Mouse (Mus musculus): ENCODE data around the gene Lrrc31. TPM values are rescaled to one million over a fixed set of nuclear protein-coding genes. Genes with fewer than 3 reads are reported as not detected.
"Not testable (repeated sequence)": the region's sequence is repeated elsewhere in the genome, so short reads cannot be mapped to it uniquely, and the experiment has no call there.

The Lrrc31 gene
- not detected in 2 replicates for polyA plus RNA-seq (2012; rRNA removed)

- H3K4me3 ChIP-seq (ENCODE audit: insufficient read depth, low read length); H3K4me1 ChIP-seq (ENCODE audit: control insufficient read depth, insufficient read depth, low read length); H3K27ac ChIP-seq (ENCODE audit: insufficient read depth, low read length): not testable (repeated sequence)
Observed at GRCm38 (mm10) chr3:30699711-30700505, at the start of gene Lrrc31. Gene Lrrc31 (minus strand): TSS chr3:30699843.

GRCm38 (mm10) chr3:30748316-30748715 is 48.7 kb upstream of the Lrrc31 start:
- no peak for TF ChIP-seq CTCF (IDR thresholded peaks at IDR 0.05; ENCODE audit: extremely low read depth, insufficient read depth, low read length)
- no peak for TF ChIP-seq POLR2A (IDR thresholded peaks at IDR 0.05; ENCODE audit: extremely low read depth, insufficient read depth, low read length)

GRCm38 (mm10) chr3:30746006-30746405 is 46.4 kb upstream of the Lrrc31 start, which contains the start of gene Samd7:
Gene Samd7 (plus strand): TSS chr3:30746293.
- TF ChIP-seq CTCF (IDR thresholded peaks at IDR 0.05; ENCODE audit: extremely low read depth, insufficient read depth, low read length) (no peak), POLR2A (IDR thresholded peaks at IDR 0.05; ENCODE audit: extremely low read depth, insufficient read depth, low read length) (no peak)
- Histone ChIP-seq H3K4me1 (ENCODE audit: control insufficient read depth, insufficient read depth, low read length) (no peaks in the 10 kb centered on the region), H3K4me3 (ENCODE audit: insufficient read depth, low read length) (no peak within 1 kb of the TSS), H3K27ac (ENCODE audit: insufficient read depth, low read length) (no peak within 1 kb of the TSS)

More at GRCm38 (mm10) chr3:30748316-30748715, 48.7 kb upstream of the Lrrc31 start:
- Histone ChIP-seq H3K4me1 (ENCODE audit: control insufficient read depth, insufficient read depth, low read length) (no peaks in the 10 kb centered on the region), H3K27ac (ENCODE audit: insufficient read depth, low read length) (no peak overlapping the region), H3K4me3 (ENCODE audit: insufficient read depth, low read length) (no peak overlapping the region)

- TF ChIP-seq CTCF (IDR thresholded peaks at IDR 0.05; ENCODE audit: extremely low read depth, insufficient read depth, low read length) = no peak
- TF ChIP-seq POLR2A (IDR thresholded peaks at IDR 0.05; ENCODE audit: extremely low read depth, insufficient read depth, low read length) = no peak
- H3K4me3 ChIP-seq (ENCODE audit: insufficient read depth, low read length) = no peak overlapping the region
Observed at GRCm38 (mm10) chr3:30742891-30743290, 43.2 kb upstream of the Lrrc31 start.

GRCm38 (mm10) chr3:30741306-30741705 is 41.7 kb upstream of the Lrrc31 start:
- no peak overlapping the region for H3K27ac ChIP-seq (ENCODE audit: insufficient read depth, low read length)
- TF ChIP-seq POLR2A (IDR thresholded peaks at IDR 0.05; ENCODE audit: extremely low read depth, insufficient read depth, low read length) = no peak
- TF ChIP-seq CTCF (IDR thresholded peaks at IDR 0.05; ENCODE audit: extremely low read depth, insufficient read depth, low read length) = no peak
- peaks cover 3% of the 10 kb centered on the region; the same call in 1 of the 2 replicates for H3K4me1 ChIP-seq (ENCODE audit: control insufficient read depth, insufficient read depth, low read length)
- H3K4me3 ChIP-seq (ENCODE audit: insufficient read depth, low read length) = no peak overlapping the region

More at GRCm38 (mm10) chr3:30742891-30743290, 43.2 kb upstream of the Lrrc31 start:
- no peaks in the 10 kb centered on the region for H3K4me1 ChIP-seq (ENCODE audit: control insufficient read depth, insufficient read depth, low read length)
- no peak overlapping the region for H3K27ac ChIP-seq (ENCODE audit: insufficient read depth, low read length)

- Histone ChIP-seq H3K4me1 (ENCODE audit: control insufficient read depth, insufficient read depth, low read length) (peaks cover 3% of the 10 kb centered on the region; the same call in 1 of the 2 replicates), H3K27ac (ENCODE audit: insufficient read depth, low read length) (no peak overlapping the region), H3K4me3 (ENCODE audit: insufficient read depth, low read length) (no peak overlapping the region)
- no peak for TF ChIP-seq CTCF (IDR thresholded peaks at IDR 0.05; ENCODE audit: extremely low read depth, insufficient read depth, low read length)
- TF ChIP-seq POLR2A (IDR thresholded peaks at IDR 0.05; ENCODE audit: extremely low read depth, insufficient read depth, low read length) = no peak
Observed at GRCm38 (mm10) chr3:30736809-30737208, 37.2 kb upstream of the Lrrc31 start.

GRCm38 (mm10) chr3:30729046-30729445 is 29.4 kb upstream of the Lrrc31 start:
- Histone ChIP-seq H3K4me3 (ENCODE audit: insufficient read depth, low read length) (no peak overlapping the region), H3K27ac (ENCODE audit: insufficient read depth, low read length) (no peak overlapping the region)
- TF ChIP-seq CTCF (IDR thresholded peaks at IDR 0.05; ENCODE audit: extremely low read depth, insufficient read depth, low read length) = no peak
- TF ChIP-seq POLR2A (IDR thresholded peaks at IDR 0.05; ENCODE audit: extremely low read depth, insufficient read depth, low read length) = no peak

GRCm38 (mm10) chr3:30727209-30727608 is 27.6 kb upstream of the Lrrc31 start:
- H3K4me3 ChIP-seq (ENCODE audit: insufficient read depth, low read length) = no peak overlapping the region
- H3K27ac ChIP-seq (ENCODE audit: insufficient read depth, low read length) = no peak overlapping the region
- H3K4me1 ChIP-seq (ENCODE audit: control insufficient read depth, insufficient read depth, low read length) = no peaks in the 10 kb centered on the region
- TF ChIP-seq POLR2A (IDR thresholded peaks at IDR 0.05; ENCODE audit: extremely low read depth, insufficient read depth, low read length) (no peak), CTCF (IDR thresholded peaks at IDR 0.05; ENCODE audit: extremely low read depth, insufficient read depth, low read length) (no peak)

More at GRCm38 (mm10) chr3:30729046-30729445, 29.4 kb upstream of the Lrrc31 start:
- H3K4me1 ChIP-seq (ENCODE audit: control insufficient read depth, insufficient read depth, low read length) = no peaks in the 10 kb centered on the region

- no peak overlapping the region for H3K27ac ChIP-seq (ENCODE audit: insufficient read depth, low read length)
- TF ChIP-seq CTCF (IDR thresholded peaks at IDR 0.05; ENCODE audit: extremely low read depth, insufficient read depth, low read length) (no peak), POLR2A (IDR thresholded peaks at IDR 0.05; ENCODE audit: extremely low read depth, insufficient read depth, low read length) (no peak)
- no peaks in the 10 kb centered on the region for H3K4me1 ChIP-seq (ENCODE audit: control insufficient read depth, insufficient read depth, low read length)
- H3K4me3 ChIP-seq (ENCODE audit: insufficient read depth, low read length) = no peak overlapping the region
Observed at GRCm38 (mm10) chr3:30725514-30725913, 25.9 kb upstream of the Lrrc31 start.

- TF ChIP-seq POLR2A (IDR thresholded peaks at IDR 0.05; ENCODE audit: extremely low read depth, insufficient read depth, low read length) = no peak
- no peak overlapping the region for H3K27ac ChIP-seq (ENCODE audit: insufficient read depth, low read length)
- H3K4me3 ChIP-seq (ENCODE audit: insufficient read depth, low read length) = no peak overlapping the region
- H3K4me1 ChIP-seq (ENCODE audit: control insufficient read depth, insufficient read depth, low read length) = no peaks in the 10 kb centered on the region
Observed at GRCm38 (mm10) chr3:30724848-30725465, 25.3 kb upstream of the Lrrc31 start.

Measured in cortical plate, adult 2 months (tissue).